Mouse (Mus musculus): ENCODE measurements around the gene Zdhhc14.
A peak's percentile ranks its signal among the peaks of the same experiment; 100 is the strongest.

Zdhhc14 gene

GRCm38 (mm10) chr17:5685324-5685723 is 193.0 kb downstream of the Zdhhc14 start:
- no peak for DNase-seq

GRCm38 (mm10) chr17:5687810-5688209 is 195.5 kb downstream of the Zdhhc14 start:
- no peak for DNase-seq

GRCm38 (mm10) chr17:5688222-5688621 is 195.9 kb downstream of the Zdhhc14 start:
- DNase-seq: no peak

- DNase-seq: no peak
Measured at GRCm38 (mm10) chr17:5688669-5689068, 196.3 kb downstream of the Zdhhc14 start.

GRCm38 (mm10) chr17:5690746-5691535 is 198.6 kb downstream of the Zdhhc14 start:
- peak in 1 of 2 experiments; percentile 24 for DNase-seq

- DNase-seq: no peak
Measured at GRCm38 (mm10) chr17:5692661-5693060, 200.3 kb downstream of the Zdhhc14 start.

- DNase-seq: no peak
Measured at GRCm38 (mm10) chr17:5693256-5693655, 200.9 kb downstream of the Zdhhc14 start.

GRCm38 (mm10) chr17:5698447-5699096 is 206.2 kb downstream of the Zdhhc14 start:
- no peak for DNase-seq

GRCm38 (mm10) chr17:5710320-5711104 is 218.2 kb downstream of the Zdhhc14 start:
- no peak for DNase-seq

- no peak for DNase-seq
Measured at GRCm38 (mm10) chr17:5711861-5712260, 219.5 kb downstream of the Zdhhc14 start.

- no peak for DNase-seq
Measured at GRCm38 (mm10) chr17:5713141-5713540, 220.8 kb downstream of the Zdhhc14 start.

- no peak for DNase-seq
Measured at GRCm38 (mm10) chr17:5716912-5717311, 224.6 kb downstream of the Zdhhc14 start.

GRCm38 (mm10) chr17:5718768-5719387 is 226.5 kb downstream of the Zdhhc14 start:
- no peak for DNase-seq

GRCm38 (mm10) chr17:5722802-5723201 is 230.4 kb downstream of the Zdhhc14 start:
- no peak for DNase-seq

- no peak for DNase-seq
Measured at GRCm38 (mm10) chr17:5723601-5724189, 231.3 kb downstream of the Zdhhc14 start.

GRCm38 (mm10) chr17:5729587-5730125 is 237.3 kb downstream of the Zdhhc14 start:
- DNase-seq: peak in 1 of 2 experiments; percentile 31

GRCm38 (mm10) chr17:5730538-5730937 is 238.2 kb downstream of the Zdhhc14 start:
- no peak for DNase-seq

GRCm38 (mm10) chr17:5733400-5733799 is 241.0 kb downstream of the Zdhhc14 start:
- DNase-seq: peak; percentile 42 to 78

GRCm38 (mm10) chr17:5741061-5741460 is 248.7 kb downstream of the Zdhhc14 start:
- DNase-seq: no peak

- DNase-seq: no peak
Measured at GRCm38 (mm10) chr17:5744016-5744415, 251.7 kb downstream of the Zdhhc14 start.

GRCm38 (mm10) chr17:5746378-5746777 is 254.0 kb downstream of the Zdhhc14 start:
- no peak for DNase-seq
